Mouse (Mus musculus) right cerebral cortex, adult 18-20 months (tissue): ENCODE data around the gene Plekhb2.

Experiments
- DNase-seq: peaks from one replicate; pipeline ENCODE4 v3.0.0; 2022; ENCODE audit warnings: mixed read lengths

Gene Plekhb2

DNA sequence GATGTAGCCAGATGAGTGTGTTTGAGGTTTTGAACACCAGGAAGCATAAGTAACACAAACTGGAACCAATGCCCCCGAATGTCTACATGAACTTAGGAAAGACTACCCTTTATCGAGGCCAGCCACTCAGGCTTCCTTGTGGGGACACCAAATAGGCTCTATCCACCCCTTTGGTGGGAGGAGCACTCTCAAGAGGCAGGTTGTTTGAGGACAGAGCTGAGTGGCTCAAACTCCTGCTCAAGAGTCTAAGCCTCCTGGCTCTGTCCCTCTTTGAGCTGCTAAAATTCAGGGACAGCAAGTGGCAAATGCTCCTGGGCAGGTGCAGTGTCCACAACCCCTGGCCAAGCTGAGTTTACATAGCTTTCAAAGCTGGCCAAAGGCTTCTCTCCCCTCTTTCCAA lies 14.9 kb upstream of the Plekhb2 start:
- no peak for DNase-seq

DNA sequence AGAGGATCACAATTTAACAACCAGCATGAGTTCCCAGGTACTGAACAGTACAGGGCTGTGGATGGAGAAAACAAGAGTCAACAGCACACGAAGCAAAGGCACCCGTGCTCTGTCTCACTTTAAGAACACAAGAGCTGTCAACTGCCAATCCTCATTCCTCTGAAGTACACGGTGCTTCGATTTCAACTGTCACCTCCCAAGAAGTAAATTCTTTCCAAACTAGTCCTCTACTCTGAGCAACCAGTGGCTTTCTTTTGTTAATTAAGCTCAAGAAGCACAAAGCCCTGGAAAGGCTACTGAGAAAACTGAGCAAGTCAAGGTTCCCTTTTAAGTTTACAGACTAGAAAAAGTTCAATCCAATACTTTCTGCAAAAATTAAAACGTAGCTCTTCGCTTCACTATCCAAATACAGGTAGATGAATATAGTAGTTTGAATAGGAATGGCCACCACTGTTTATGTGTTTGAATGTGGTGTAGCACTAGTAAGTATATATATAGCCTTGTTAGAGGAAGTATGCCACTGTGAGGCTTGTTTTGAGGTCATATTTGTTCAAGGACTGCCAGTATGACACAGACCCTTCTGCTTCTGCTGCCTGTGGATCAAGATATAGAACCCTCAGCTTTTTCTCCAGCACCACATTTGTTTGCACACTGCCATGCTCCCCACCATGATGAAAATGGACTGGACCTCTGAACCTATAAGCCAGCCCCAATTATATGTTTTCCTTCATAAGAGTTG lies 11.7 kb upstream of the Plekhb2 start:
- no peak for DNase-seq

- DNase-seq: no peak
These were observed 10.5 kb upstream of the Plekhb2 start for GRCm38 (mm10) chr1:34839241-34839640.

DNA sequence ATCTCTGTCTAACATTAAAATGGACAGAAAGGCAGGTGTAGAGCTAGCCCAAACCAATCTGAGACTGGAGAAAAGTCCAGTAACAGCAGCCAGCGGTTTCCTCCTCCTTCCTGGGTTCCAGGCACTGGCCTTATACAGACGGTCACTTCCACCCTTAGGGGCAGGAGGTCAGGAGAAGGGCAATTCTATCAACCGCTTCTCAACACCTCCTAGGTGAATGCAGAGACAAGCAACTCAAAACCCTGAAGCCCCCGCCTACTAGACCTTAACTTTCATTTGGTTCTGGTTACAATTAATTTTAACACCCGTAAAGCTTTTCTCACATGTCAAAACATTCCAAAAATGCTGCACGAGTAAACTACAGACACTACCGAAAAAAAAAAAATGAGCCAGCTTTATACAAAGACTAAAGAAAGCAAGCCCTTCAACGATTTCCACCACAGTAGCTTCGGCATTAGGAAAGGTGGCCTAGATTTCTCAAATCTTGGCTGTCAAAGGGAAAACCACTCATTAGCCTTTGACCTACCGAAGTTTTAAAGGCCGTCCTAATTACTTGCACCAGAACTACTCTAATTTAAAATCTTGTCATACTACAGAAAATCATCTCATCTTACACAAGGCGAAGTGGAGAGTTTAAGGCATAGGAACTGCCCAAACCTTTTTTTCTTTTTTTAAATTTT lies 7.9 kb upstream of the Plekhb2 start:
- DNase-seq: no peak

- no peak for DNase-seq
These were observed 7.4 kb upstream of the Plekhb2 start for GRCm38 (mm10) chr1:34842389-34842861.

GRCm38 (mm10) chr1:34842887-34843618 lies 6.7 kb upstream of the Plekhb2 start, which contains the start of gene Fam168b:
Fam168b (minus strand) TSS chr1:34843065.
- DNase-seq: peak; percentile 90

- no peak for DNase-seq
These were observed 2.7 kb upstream of the Plekhb2 start for GRCm38 (mm10) chr1:34847070-34847469.

DNA sequence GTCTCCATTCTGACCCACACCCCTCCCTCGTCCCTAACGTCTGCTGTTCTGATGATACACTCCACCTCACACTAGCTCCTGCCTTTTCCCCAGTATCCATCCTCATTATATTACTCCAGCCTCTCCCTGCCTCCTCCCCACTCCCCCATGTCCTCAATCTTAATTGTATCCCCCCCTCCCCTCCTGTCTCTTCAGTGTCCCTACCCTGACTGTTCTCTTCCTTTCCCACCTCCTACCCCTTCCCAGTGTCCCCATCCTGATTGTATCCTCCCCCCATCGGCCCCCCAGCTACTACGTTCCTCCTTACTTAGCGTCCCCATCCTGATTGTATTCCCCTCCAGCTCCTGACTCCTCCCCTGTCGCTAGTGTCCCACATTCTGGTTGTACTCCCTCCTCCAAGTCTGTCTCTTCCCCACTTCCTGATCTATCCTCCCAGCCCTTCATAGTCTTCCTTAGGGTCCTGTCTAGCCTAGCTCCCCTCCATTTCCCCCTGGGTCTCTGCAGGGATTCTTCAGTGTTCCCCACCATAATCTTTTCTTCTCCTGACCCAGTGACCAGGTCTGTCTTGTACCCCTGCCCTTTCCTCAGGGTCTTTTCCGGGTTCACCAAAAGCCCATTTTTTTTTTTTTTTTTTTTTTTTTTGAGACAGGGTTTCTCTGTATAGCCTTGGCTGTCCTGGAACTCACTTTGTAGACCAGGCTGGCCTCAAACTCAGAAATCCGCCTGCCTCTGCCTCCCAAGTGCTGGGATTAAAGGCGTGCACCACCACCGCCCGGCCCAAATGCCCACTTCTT lies 764 bp downstream of the Plekhb2 start:
- no peak for DNase-seq

GRCm38 (mm10) chr1:34851562-34851961 lies 1.8 kb downstream of the Plekhb2 start:
- DNase-seq: peak; percentile 63

- DNase-seq: no peak
These were observed 2.5 kb downstream of the Plekhb2 start for GRCm38 (mm10) chr1:34852116-34852878.

DNA sequence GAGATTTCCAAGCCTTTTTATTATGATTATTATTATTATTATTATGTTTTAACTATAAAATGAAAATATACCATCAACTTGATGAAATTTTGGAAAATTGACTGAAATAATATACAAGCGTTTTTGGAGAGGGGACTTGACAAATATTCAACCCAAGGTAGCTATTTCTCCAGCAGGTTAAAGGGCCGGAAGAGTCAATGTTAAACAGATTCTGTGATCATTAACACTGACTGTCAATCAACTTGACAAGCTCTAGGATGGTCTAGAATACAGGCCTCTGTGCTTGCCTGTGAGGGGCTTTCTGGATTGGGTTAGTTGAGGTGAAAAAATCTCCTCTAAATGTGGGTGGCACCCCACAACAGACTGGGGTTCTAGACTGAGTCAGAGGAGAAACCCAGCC lies 4.0 kb downstream of the Plekhb2 start:
- DNase-seq: no peak

DNA sequence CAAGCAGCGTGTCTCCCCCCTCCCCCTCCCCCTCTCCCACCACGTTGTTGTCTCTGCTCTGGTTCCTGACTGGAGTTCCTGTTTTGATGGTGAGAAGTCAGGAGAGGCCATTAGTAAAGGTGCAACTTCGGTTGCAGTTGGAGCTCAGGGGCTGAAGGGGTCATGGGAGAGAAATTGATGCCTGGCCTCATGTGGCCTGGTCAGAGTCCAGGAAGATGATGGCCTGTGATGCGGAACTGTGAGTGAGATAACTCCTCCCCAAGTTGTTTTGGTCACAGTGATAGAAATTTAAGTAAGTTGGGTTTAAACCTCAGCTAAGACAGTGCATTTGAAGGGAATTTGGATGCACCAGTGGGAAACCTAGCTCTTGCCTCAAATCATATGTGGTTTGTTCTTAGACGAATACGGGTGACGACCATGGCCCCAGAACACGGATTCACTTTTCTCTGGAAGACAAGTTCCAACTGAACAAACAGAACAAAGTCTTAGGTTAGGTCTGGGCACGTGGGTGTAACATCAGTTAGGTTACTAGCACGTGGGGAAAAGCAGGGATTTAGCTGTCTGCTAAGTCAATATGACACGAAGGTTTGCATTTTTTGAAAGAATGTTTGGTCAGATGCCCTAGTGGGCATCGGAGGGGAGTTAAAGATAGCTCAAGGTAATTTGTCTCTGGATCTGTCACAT lies 5.4 kb downstream of the Plekhb2 start:
- DNase-seq: no peak

GRCm38 (mm10) chr1:34858671-34859070 lies 8.9 kb downstream of the Plekhb2 start:
- DNase-seq: no peak

GRCm38 (mm10) chr1:34859761-34860160 lies 10.0 kb downstream of the Plekhb2 start:
- DNase-seq: no peak

DNA sequence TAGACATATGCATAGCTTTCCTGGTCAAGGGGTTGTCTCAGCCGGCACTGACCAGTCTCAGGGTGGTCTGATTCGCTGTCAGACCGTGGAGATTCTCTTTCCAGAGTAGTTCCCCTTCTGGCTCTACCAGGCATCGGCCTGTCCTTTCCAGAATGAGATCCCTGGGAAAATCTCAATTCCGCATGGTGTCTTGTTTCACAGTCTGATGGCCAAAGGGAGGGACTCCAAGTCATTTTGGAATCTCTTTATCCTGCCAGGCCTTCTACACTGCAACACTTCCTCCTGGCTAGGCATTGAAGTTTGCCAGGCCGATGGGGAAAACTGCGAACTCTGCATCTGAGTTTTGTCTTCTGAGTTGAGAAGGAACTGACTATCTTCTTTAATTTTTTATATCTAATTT lies 10.4 kb downstream of the Plekhb2 start:
- no peak for DNase-seq

GRCm38 (mm10) chr1:34862877-34863276 lies 13.1 kb downstream of the Plekhb2 start:
- DNase-seq: no peak

DNA sequence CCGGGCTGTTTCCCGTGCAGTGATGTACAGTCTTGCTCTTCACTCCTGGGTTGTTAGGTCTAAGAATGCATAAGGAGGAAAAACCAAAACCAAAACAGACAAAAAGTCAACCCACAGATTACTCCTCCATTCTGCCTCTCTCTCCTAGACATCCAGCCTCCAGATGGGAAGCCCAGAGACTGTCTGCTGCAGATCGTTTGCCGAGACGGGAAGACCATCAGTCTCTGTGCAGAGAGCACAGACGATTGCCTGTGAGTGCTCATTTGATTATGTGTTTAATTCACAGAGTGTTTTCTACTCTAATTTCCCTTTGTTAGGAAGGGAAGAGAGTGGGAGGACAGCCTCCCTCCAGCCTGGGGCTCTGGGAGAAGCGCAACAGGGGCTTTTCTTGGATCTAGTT lies 13.5 kb downstream of the Plekhb2 start:
- DNase-seq: no peak

DNA sequence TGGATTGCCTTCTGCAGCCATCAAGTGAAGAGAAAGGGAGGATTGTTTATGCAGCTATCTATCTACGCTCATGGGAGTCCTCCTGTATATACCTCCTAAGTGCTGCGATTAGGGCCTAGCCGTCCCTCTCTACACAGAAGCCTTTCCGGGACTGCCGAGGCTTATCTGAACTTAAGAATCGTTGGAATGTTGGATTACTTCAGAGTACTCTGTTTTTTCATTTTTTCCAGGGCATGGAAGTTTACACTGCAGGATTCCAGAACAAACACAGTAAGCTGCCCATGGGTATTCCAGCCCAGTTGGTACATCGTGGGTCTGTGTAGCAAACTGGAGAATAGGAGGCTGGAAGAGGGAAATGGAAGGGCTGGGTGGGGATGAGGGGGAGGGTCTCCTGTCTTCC lies 14.5 kb downstream of the Plekhb2 start:
- DNase-seq: no peak

GRCm38 (mm10) chr1:34865866-34866265 lies 16.1 kb downstream of the Plekhb2 start:
- DNase-seq: no peak

DNA sequence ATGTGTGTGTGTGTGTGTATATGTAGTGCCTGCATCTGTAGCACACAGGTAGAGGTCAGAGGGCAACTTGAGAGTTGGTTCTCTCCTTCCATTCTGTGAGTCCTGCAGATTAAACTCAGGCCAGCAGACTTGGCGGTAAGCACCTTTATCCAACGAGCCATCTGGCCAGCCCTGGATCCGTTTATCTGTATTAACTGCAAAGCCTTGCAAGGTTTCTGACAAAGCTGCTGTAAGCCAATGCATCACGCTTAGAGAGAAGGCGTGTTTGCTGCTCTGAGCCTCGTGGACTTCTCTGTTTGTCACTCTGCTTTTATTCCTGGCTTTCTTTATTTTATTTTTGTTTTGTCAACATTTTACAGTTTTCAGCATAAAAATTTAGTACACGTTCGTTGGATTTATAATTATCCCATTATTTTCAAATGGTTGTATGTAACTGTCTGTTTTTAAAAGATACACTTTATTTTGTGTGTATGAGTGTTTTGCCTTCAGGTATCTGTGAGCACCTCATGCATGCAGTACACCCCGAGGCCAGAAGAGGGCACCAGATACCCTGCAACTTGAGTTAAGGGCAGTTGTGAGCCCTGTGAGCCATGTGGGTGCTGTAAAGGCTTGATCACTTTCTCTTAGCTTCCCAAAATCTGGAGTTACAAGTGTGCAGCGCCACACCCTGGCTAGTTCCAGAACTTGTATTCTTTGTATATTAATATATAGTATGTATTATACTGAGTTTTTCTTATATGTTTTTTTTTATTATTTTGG lies 17.2 kb downstream of the Plekhb2 start:
- peak; percentile 87 for DNase-seq

DNA sequence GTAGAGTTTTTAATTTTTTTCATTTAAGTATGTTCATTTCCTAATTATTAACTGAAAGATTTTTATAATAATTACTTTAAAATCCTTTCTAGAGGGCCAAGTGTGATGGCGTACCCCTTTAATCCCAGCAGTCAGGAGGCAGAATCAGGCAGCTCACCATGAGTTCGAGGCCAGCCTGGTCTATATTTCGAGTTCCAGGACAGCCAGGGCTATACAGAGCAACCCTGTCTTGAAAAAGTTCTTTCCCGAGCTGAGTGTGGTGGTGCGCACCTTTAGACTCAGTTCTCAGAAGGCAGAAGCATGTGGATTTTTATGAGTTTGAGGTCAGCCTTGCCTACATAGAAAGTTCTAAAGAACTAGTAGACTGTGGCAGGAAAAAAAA lies 17.8 kb downstream of the Plekhb2 start:
- no peak for DNase-seq
